Mouse (Mus musculus) right cerebral cortex, postnatal 10 days (tissue): Measurements from ENCODE around the gene Rec114.

Experiments
- DNase-seq, 2 experiments: peaks; one replicate each; pipeline ENCODE4 v3.0.0; 2021; ENCODE audit warnings: low spot score in 2 of 2

Rec114 gene

GRCm38 (mm10) chr9:58662791-58663190, 81.0 kb downstream of the Rec114 start:
- DNase-seq: no peak

- DNase-seq: no peak
Observed at GRCm38 (mm10) chr9:58662007-58662406, 81.8 kb downstream of the Rec114 start.

- DNase-seq: no peak
Observed at GRCm38 (mm10) chr9:58660673-58661072, 83.1 kb downstream of the Rec114 start.

GRCm38 (mm10) chr9:58659989-58660388, 83.8 kb downstream of the Rec114 start:
- DNase-seq: no peak

GRCm38 (mm10) chr9:58659331-58659730, 84.4 kb downstream of the Rec114 start:
- peak in 1 of 2 experiments; percentile 14 for DNase-seq

GRCm38 (mm10) chr9:58658596-58659309, 85.0 kb downstream of the Rec114 start:
- peak in 1 of 2 experiments; percentile 15 for DNase-seq

- peak in 1 of 2 experiments; percentile 15 for DNase-seq
Observed at GRCm38 (mm10) chr9:58657735-58658512, 85.8 kb downstream of the Rec114 start.

- DNase-seq: peak in 1 of 2 experiments; percentile 24
Observed at GRCm38 (mm10) chr9:58656824-58657223, 86.9 kb downstream of the Rec114 start.

GRCm38 (mm10) chr9:58656396-58656795, 87.4 kb downstream of the Rec114 start:
- DNase-seq: peak in 1 of 2 experiments; percentile 19

- no peak for DNase-seq
Observed at GRCm38 (mm10) chr9:58654494-58654893, 89.3 kb downstream of the Rec114 start.

GRCm38 (mm10) chr9:58651993-58652392, 91.8 kb downstream of the Rec114 start:
- DNase-seq: no peak

- DNase-seq: no peak
Observed at GRCm38 (mm10) chr9:58649265-58649626, 94.5 kb downstream of the Rec114 start.

GRCm38 (mm10) chr9:58648406-58649264, 95.1 kb downstream of the Rec114 start:
- no peak for DNase-seq

GRCm38 (mm10) chr9:58630441-58630840, 113.3 kb downstream of the Rec114 start:
- no peak for DNase-seq

GRCm38 (mm10) chr9:58627197-58627596, 116.6 kb downstream of the Rec114 start:
- no peak for DNase-seq

- no peak for DNase-seq
Observed at GRCm38 (mm10) chr9:58623009-58623408, 120.8 kb downstream of the Rec114 start.

- no peak for DNase-seq
Observed at GRCm38 (mm10) chr9:58615064-58615938, 128.5 kb downstream of the Rec114 start.

GRCm38 (mm10) chr9:58613790-58614189, 130.0 kb downstream of the Rec114 start:
- no peak for DNase-seq
